Mouse (Mus musculus): ENCODE data around the gene Il22ra2.

Gene Il22ra2

GRCm38 (mm10) chr10:19611616-19612015 lies 10.2 kb upstream of the Il22ra2 start:
- H3K27me3 ChIP-seq (ENCODE audit: insufficient read depth, low read length) = no peaks in the 10 kb centered on the region
- TF ChIP-seq CTCF (conservative IDR thresholded peaks at IDR 0.05; ENCODE audit: low read length) = no peak
- TF ChIP-seq POU5F1 (IDR thresholded peaks at IDR 0.05; ENCODE audit: borderline replicate concordance, low read length) = no peak
- no peak for TF ChIP-seq NANOG (IDR thresholded peaks at IDR 0.05; ENCODE audit: borderline replicate concordance, low read length)

GRCm38 (mm10) chr10:19613111-19613753 lies 8.6 kb upstream of the Il22ra2 start:
- Histone ChIP-seq H3K27me3 (ENCODE audit: insufficient read depth, low read length) (no peaks in the 10 kb centered on the region), H3K36me3 (ENCODE audit: insufficient read depth, low read length) (no peaks in the 10 kb centered on the region), H3K4me1 (replicated peaks; ENCODE audit: low read depth, low read length) (no peaks in the 10 kb centered on the region), H3K4me3 (replicated peaks; ENCODE audit: low read length) (no peak overlapping the region), H3K9me3 (ENCODE audit: low read length) (no peaks in the 10 kb centered on the region)
- no peak for TF ChIP-seq NANOG (IDR thresholded peaks at IDR 0.05; ENCODE audit: borderline replicate concordance, low read length)

More at GRCm38 (mm10) chr10:19611616-19612015, 10.2 kb upstream of the Il22ra2 start:
- Histone ChIP-seq H3K9me3 (ENCODE audit: low read length) (no peaks in the 10 kb centered on the region), H3K36me3 (ENCODE audit: insufficient read depth, low read length) (no peaks in the 10 kb centered on the region), H3K4me3 (replicated peaks; ENCODE audit: low read length) (no peak overlapping the region), H3K4me1 (replicated peaks; ENCODE audit: low read depth, low read length) (peaks cover 4% of the 10 kb centered on the region; the same call in 1 of the 2 replicates)

GRCm38 (mm10) chr10:19619736-19620135 lies 2.1 kb upstream of the Il22ra2 start:
- H3K4me1 ChIP-seq (replicated peaks; ENCODE audit: low read depth, low read length) = no peaks in the 10 kb centered on the region
- H3K36me3 ChIP-seq (ENCODE audit: insufficient read depth, low read length) = no peaks in the 10 kb centered on the region
- H3K9me3 ChIP-seq (ENCODE audit: low read length) = no peaks in the 10 kb centered on the region
- TF ChIP-seq POU5F1 (IDR thresholded peaks at IDR 0.05; ENCODE audit: borderline replicate concordance, low read length) (no peak), CTCF (conservative IDR thresholded peaks at IDR 0.05; ENCODE audit: low read length) (no peak), NANOG (IDR thresholded peaks at IDR 0.05; ENCODE audit: borderline replicate concordance, low read length) (no peak)
- H3K4me3 ChIP-seq (replicated peaks; ENCODE audit: low read length) = no peak overlapping the region
- H3K27me3 ChIP-seq (ENCODE audit: insufficient read depth, low read length) = no peaks in the 10 kb centered on the region; the same call in 1 of the 2 replicates

- no peak for TF ChIP-seq NANOG (IDR thresholded peaks at IDR 0.05; ENCODE audit: borderline replicate concordance, low read length)
- no peak for TF ChIP-seq POU5F1 (IDR thresholded peaks at IDR 0.05; ENCODE audit: borderline replicate concordance, low read length)
- TF ChIP-seq CTCF (conservative IDR thresholded peaks at IDR 0.05; ENCODE audit: low read length) = no peak
- Histone ChIP-seq H3K4me1 (replicated peaks; ENCODE audit: low read depth, low read length) (no peaks in the 10 kb centered on the region), H3K4me3 (replicated peaks; ENCODE audit: low read length) (no peak overlapping the region), H3K27me3 (ENCODE audit: insufficient read depth, low read length) (no peaks in the 10 kb centered on the region; the same call in 1 of the 2 replicates), H3K9me3 (ENCODE audit: low read length) (no peaks in the 10 kb centered on the region), H3K36me3 (ENCODE audit: insufficient read depth, low read length) (no peaks in the 10 kb centered on the region)
These were observed 2.8 kb downstream of the Il22ra2 start for GRCm38 (mm10) chr10:19624617-19625016.

GRCm38 (mm10) chr10:19627342-19627741 lies 5.5 kb downstream of the Il22ra2 start:
- no peaks in the 10 kb centered on the region for H3K9me3 ChIP-seq (ENCODE audit: low read length)
- H3K4me1 ChIP-seq (replicated peaks; ENCODE audit: low read depth, low read length) = no peaks in the 10 kb centered on the region
- H3K4me3 ChIP-seq (replicated peaks; ENCODE audit: low read length) = no peak overlapping the region
- TF ChIP-seq CTCF (conservative IDR thresholded peaks at IDR 0.05; ENCODE audit: low read length) (no peak), POU5F1 (IDR thresholded peaks at IDR 0.05; ENCODE audit: borderline replicate concordance, low read length) (no peak), NANOG (IDR thresholded peaks at IDR 0.05; ENCODE audit: borderline replicate concordance, low read length) (no peak)
- H3K27me3 ChIP-seq (ENCODE audit: insufficient read depth, low read length) = no peaks in the 10 kb centered on the region; the same call in 1 of the 2 replicates
- H3K36me3 ChIP-seq (ENCODE audit: insufficient read depth, low read length) = no peaks in the 10 kb centered on the region

GRCm38 (mm10) chr10:19627748-19628147 lies 6.0 kb downstream of the Il22ra2 start:
- TF ChIP-seq POU5F1 (IDR thresholded peaks at IDR 0.05; ENCODE audit: borderline replicate concordance, low read length) (no peak), NANOG (IDR thresholded peaks at IDR 0.05; ENCODE audit: borderline replicate concordance, low read length) (no peak), CTCF (conservative IDR thresholded peaks at IDR 0.05; ENCODE audit: low read length) (no peak)
- Histone ChIP-seq H3K36me3 (ENCODE audit: insufficient read depth, low read length) (no peaks in the 10 kb centered on the region), H3K27me3 (ENCODE audit: insufficient read depth, low read length) (no peaks in the 10 kb centered on the region; the same call in 1 of the 2 replicates), H3K4me3 (replicated peaks; ENCODE audit: low read length) (no peak overlapping the region), H3K9me3 (ENCODE audit: low read length) (no peaks in the 10 kb centered on the region), H3K4me1 (replicated peaks; ENCODE audit: low read depth, low read length) (no peaks in the 10 kb centered on the region)

GRCm38 (mm10) chr10:19631616-19632195 lies 9.9 kb downstream of the Il22ra2 start:
- H3K4me1 ChIP-seq (replicated peaks; ENCODE audit: low read depth, low read length) = no peaks in the 10 kb centered on the region
- no peaks in the 10 kb centered on the region for H3K36me3 ChIP-seq (ENCODE audit: insufficient read depth, low read length)
- no peaks in the 10 kb centered on the region for H3K9me3 ChIP-seq (ENCODE audit: low read length)
- H3K4me3 ChIP-seq (replicated peaks; ENCODE audit: low read length) = no peak overlapping the region
- no peak for TF ChIP-seq NANOG (IDR thresholded peaks at IDR 0.05; ENCODE audit: borderline replicate concordance, low read length)
- no peak for TF ChIP-seq POU5F1 (IDR thresholded peaks at IDR 0.05; ENCODE audit: borderline replicate concordance, low read length)
- TF ChIP-seq CTCF (conservative IDR thresholded peaks at IDR 0.05; ENCODE audit: low read length) = no peak
- H3K27me3 ChIP-seq (ENCODE audit: insufficient read depth, low read length) = no peaks in the 10 kb centered on the region

- H3K36me3 ChIP-seq (ENCODE audit: insufficient read depth, low read length) = no peaks in the 10 kb centered on the region
- TF ChIP-seq POU5F1 (IDR thresholded peaks at IDR 0.05; ENCODE audit: borderline replicate concordance, low read length) (no peak), CTCF (conservative IDR thresholded peaks at IDR 0.05; ENCODE audit: low read length) (no peak), NANOG (IDR thresholded peaks at IDR 0.05; ENCODE audit: borderline replicate concordance, low read length) (no peak)
- no peak overlapping the region for H3K4me3 ChIP-seq (replicated peaks; ENCODE audit: low read length)
- H3K9me3 ChIP-seq (ENCODE audit: low read length) = no peaks in the 10 kb centered on the region
- H3K4me1 ChIP-seq (replicated peaks; ENCODE audit: low read depth, low read length) = no peaks in the 10 kb centered on the region
- H3K27me3 ChIP-seq (ENCODE audit: insufficient read depth, low read length) = no peaks in the 10 kb centered on the region
These were observed 17.1 kb downstream of the Il22ra2 start for GRCm38 (mm10) chr10:19638851-19639250.

Measured in E14TG2a.4 (cell line).